Mouse (Mus musculus) midbrain, postnatal 0 days (tissue): ENCODE measurements around the gene Agbl4. TPM values are rescaled to one million over a fixed set of nuclear protein-coding genes. Genes with fewer than 3 reads are reported as not detected.

ENCODE experiments used
- ATAC-seq: fragments of 200-750 bp; cut with Nextera tagmentation; 2 replicates; pipeline ENCODE4 v1.8.0; 2017; ENCODE audit warnings: moderate number of reproducible peaks, mild to moderate bottlenecking, moderate TSS enrichment, moderate library complexity; ENCODE audit not compliant: low FRiP score
- DNase-seq: peaks from one replicate; pipeline ENCODE4 v3.0.0-alpha.2; 2015; ENCODE audit warnings: low spot score
- H3K27ac ChIP-seq: fragments of 300-500 bp; sonication (generic); 2 replicates; pipeline ENCODE4 v1.5.1; 2014; ENCODE audit warnings: low read depth, mild to moderate bottlenecking, low read length, mixed read lengths
- H3K27me3 ChIP-seq: fragments of 300-500 bp; sonication (generic); 2 replicates; pipeline ENCODE4 v1.6.1; 2014; ENCODE audit warnings: low read length, control low read depth, mixed read lengths; ENCODE audit not compliant: insufficient read depth
- H3K36me3 ChIP-seq: fragments of 300-500 bp; sonication (generic); 2 replicates; pipeline ENCODE4 v1.6.1; 2014; ENCODE audit warnings: low read length, control low read depth, mixed read lengths; ENCODE audit not compliant: insufficient read depth
- H3K4me1 ChIP-seq: fragments of 300-500 bp; sonication (generic); 2 replicates; pipeline ENCODE4 v1.6.1; 2014; ENCODE audit warnings: mild to moderate bottlenecking, control low read depth, antibody characterized with exemption, low read length, mixed read lengths; ENCODE audit not compliant: insufficient read depth
- H3K4me2 ChIP-seq: fragments of 300-500 bp; sonication (generic); 2 replicates; pipeline ENCODE4 v1.6.1; 2014; ENCODE audit warnings: low read depth, mild to moderate bottlenecking, low read length, mixed read lengths; ENCODE audit not compliant: poor library complexity, severe bottlenecking
- H3K4me3 ChIP-seq: fragments of 300-500 bp; sonication (generic); 2 replicates; pipeline ENCODE4 v1.5.1; 2014; ENCODE audit warnings: low read depth, mild to moderate bottlenecking, low read length, moderate library complexity
- H3K9ac ChIP-seq: fragments of 300-500 bp; sonication (generic); replicated peaks from 2 replicates; pipeline ENCODE4 v1.6.1; 2014; ENCODE audit warnings: mild to moderate bottlenecking, low read length, moderate library complexity, mixed read lengths; ENCODE audit not compliant: poor library complexity, severe bottlenecking
- H3K9me3 ChIP-seq: fragments of 300-500 bp; sonication (generic); 2 replicates; pipeline ENCODE4 v1.6.1; 2016; ENCODE audit warnings: low read length, control low read depth
- CTCF ChIP-seq: IDR thresholded peaks from 2 replicates; pipeline ENCODE4 v1.5.1; 2016; ENCODE audit warnings: antibody characterized with exemption, mild to moderate bottlenecking
- WGBS: fragments of 180-500 bp; shearing (Covaris S2); extraction: QIAGEN DNeasy Blood & Tissue Kit; methylation state at CpG from one replicate; pipeline ENCODE4 v1.1.7; 2014; 5-methylcytosine and 5-hydroxymethylcytosine counted together
- polyA plus RNA-seq: library from polyadenylated mRNA; unstranded; fragments of >200 nt; fragmentation: Nextera tagmentation; extraction: Ambion mirVana; gene quantifications from 2 replicates; pipeline ENCODE4 v1.2.1, GENCODE M21; 2015
- total RNA-seq: library from RNA; depleted of rRNA; stranded (reverse); fragments of >200 nt; gene quantifications from 2 replicates; pipeline ENCODE4 v1.2.3, GENCODE M21; 2014

Agbl4 gene
- total and polyA plus RNA-seq, 2 experiments from 2014 or later = 5.0 to 9.2 TPM

- H3K9ac ChIP-seq = no peak overlapping the region
- H3K27ac ChIP-seq = no peak overlapping the region
- H3K4me1 ChIP-seq = no peaks in the 10 kb centered on the region
- no peak overlapping the region for H3K4me3 ChIP-seq
- H3K4me2 ChIP-seq = no peak overlapping the region
- no peaks in the 10 kb centered on the region for H3K9me3 ChIP-seq
- peak; percentile 41; the same call in 1 of the 2 replicates for ATAC-seq
- peak; percentile 43 for DNase-seq
- WGBS = 9% methylated on average over 2 of the region's 2 CpGs
- no peaks in the 10 kb centered on the region for H3K27me3 ChIP-seq
- H3K36me3 ChIP-seq = no peaks in the 10 kb centered on the region
- TF ChIP-seq CTCF = peak; percentile 62
These were observed 1112.7 kb downstream of the Agbl4 start for GRCm38 (mm10) chr4:111510129-111510528.

- no peak for TF ChIP-seq CTCF
- Histone ChIP-seq H3K4me1 (no peaks in the 10 kb centered on the region), H3K4me2 (no peak overlapping the region), H3K27me3 (no peaks in the 10 kb centered on the region), H3K9me3 (no peaks in the 10 kb centered on the region), H3K9ac (no peak overlapping the region), H3K36me3 (no peaks in the 10 kb centered on the region), H3K27ac (no peak overlapping the region), H3K4me3 (no peak overlapping the region)
- 70% methylated on average over 3 of the region's 3 CpGs for WGBS
- DNase-seq (no peak), ATAC-seq (no peak)
These were observed 1116.5 kb downstream of the Agbl4 start for GRCm38 (mm10) chr4:111513921-111514320.

- no peak for TF ChIP-seq CTCF
- Histone ChIP-seq H3K27ac (no peak overlapping the region), H3K9me3 (no peaks in the 10 kb centered on the region), H3K4me3 (no peak overlapping the region), H3K9ac (no peak overlapping the region), H3K4me2 (no peak overlapping the region), H3K27me3 (no peaks in the 10 kb centered on the region), H3K36me3 (no peaks in the 10 kb centered on the region), H3K4me1 (no peaks in the 10 kb centered on the region)
- no peak for ATAC-seq
- WGBS = 97% methylated on average over 2 of the region's 2 CpGs
- DNase-seq = no peak
These were observed 1118.7 kb downstream of the Agbl4 start for GRCm38 (mm10) chr4:111516136-111516535.

GRCm38 (mm10) chr4:111517063-111517792 lies 1119.8 kb downstream of the Agbl4 start:
- no peaks in the 10 kb centered on the region for H3K9me3 ChIP-seq
- H3K4me1 ChIP-seq = no peaks in the 10 kb centered on the region
- DNase-seq (no peak), ATAC-seq (no peak)
- no peak overlapping the region for H3K4me3 ChIP-seq
- no peak for TF ChIP-seq CTCF
- H3K27ac ChIP-seq = no peak overlapping the region
- no peaks in the 10 kb centered on the region for H3K27me3 ChIP-seq
- no peak overlapping the region for H3K9ac ChIP-seq
- 25% methylated on average over 4 of the region's 4 CpGs for WGBS
- H3K36me3 ChIP-seq = no peaks in the 10 kb centered on the region
- no peak overlapping the region for H3K4me2 ChIP-seq

GRCm38 (mm10) chr4:111518191-111518590 lies 1120.7 kb downstream of the Agbl4 start:
- no peak for TF ChIP-seq CTCF
- Histone ChIP-seq H3K4me3 (no peak overlapping the region), H3K9me3 (no peaks in the 10 kb centered on the region), H3K4me1 (no peaks in the 10 kb centered on the region), H3K27ac (no peak overlapping the region), H3K36me3 (no peaks in the 10 kb centered on the region), H3K27me3 (no peaks in the 10 kb centered on the region), H3K4me2 (no peak overlapping the region), H3K9ac (no peak overlapping the region)
- WGBS = 86% methylated on average over 4 of the region's 4 CpGs
- ATAC-seq (no peak), DNase-seq (no peak)

- no peak for TF ChIP-seq CTCF
These were observed 1121.8 kb downstream of the Agbl4 start for GRCm38 (mm10) chr4:111519267-111519666.

More at GRCm38 (mm10) chr4:111519267-111519666, 1121.8 kb downstream of the Agbl4 start:
- Histone ChIP-seq H3K9me3 (no peaks in the 10 kb centered on the region), H3K9ac (no peak overlapping the region), H3K27ac (no peak overlapping the region), H3K4me1 (no peaks in the 10 kb centered on the region), H3K27me3 (no peaks in the 10 kb centered on the region), H3K4me2 (no peak overlapping the region), H3K4me3 (no peak overlapping the region), H3K36me3 (no peaks in the 10 kb centered on the region)
- 64% methylated on average over 3 of the region's 3 CpGs for WGBS
- no peak for DNase-seq
- ATAC-seq = no peak
